Mouse (Mus musculus) heart, postnatal 36 days (tissue): Measurements from ENCODE around the gene Insrr. TPM values are rescaled to one million over a fixed set of nuclear protein-coding genes. Genes with fewer than 3 reads are reported as not detected.
A peak's percentile ranks its signal among the peaks of the same experiment; 100 is the strongest.
"Not testable (repeated sequence)": the region's sequence is repeated elsewhere in the genome, so short reads cannot be mapped to it uniquely, and the experiment has no call there.

Experiments
- DNase-seq, 2 experiments: peaks; one replicate each; pipeline ENCODE4 v3.0.0; 2021 to 2022
- intact Hi-C: fragments of 180-260 bp; cut with DNase I; formaldehyde crosslinking; loops from one replicate; pipeline ENCODE4 v1.15.1; 2025
- total RNA-seq, 2 experiments: library from RNA; stranded (reverse); gene quantifications; 2 replicates each; pipeline ENCODE4 v1.2.3; 2021

The Insrr gene
- total RNA-seq, 2 experiments from 2014 or later = 0.08 TPM; not detected in 1

DNA sequence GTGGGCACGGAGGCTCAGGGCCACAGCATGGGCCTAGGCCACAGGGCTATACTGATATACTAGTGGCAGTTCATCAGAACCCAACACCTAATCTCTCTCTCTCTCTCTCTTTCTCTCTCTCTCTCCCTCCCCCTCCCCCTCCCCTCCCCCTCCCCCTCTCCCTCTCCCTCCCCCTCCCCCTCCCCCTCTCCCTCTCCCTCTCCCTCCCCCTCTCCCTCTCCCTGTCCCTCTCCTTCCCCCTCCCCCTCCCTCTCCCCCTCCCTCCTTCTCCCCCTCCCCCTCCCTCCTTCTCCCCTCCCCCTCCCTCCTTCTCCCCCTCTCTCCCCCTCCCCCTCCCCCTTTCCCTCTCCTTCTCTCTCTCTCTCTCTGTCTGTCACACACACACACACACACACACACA, 27.5 kb downstream of the Insrr start, which contains the start of gene Pear1:
TSS of gene Pear1 (minus strand) at position 101 of the 400 bp plus-strand sequence.
- intact Hi-C loops, DNase-seq: not testable (repeated sequence)

DNA sequence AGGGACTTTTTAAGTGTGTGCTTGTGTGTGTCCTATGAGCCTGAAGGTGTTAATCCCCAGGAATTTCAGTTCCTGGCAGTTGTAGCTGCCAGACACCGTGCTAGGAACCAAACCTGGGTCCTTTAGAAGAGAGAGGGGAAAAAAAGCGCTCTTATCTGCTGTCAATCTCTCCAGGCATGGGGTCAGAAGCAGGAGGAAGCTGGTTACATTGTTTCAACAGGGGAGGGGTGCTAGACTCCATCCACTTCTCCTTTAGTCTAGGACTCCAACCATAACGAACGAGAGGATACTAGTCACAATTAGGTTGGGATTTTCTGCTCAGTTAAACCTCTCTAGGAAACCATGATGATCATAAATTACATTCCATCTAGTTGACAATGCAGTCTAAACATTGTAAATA, 31.7 kb downstream of the Insrr start:
- no peak for DNase-seq
- intact Hi-C loops = no loop called here

DNA sequence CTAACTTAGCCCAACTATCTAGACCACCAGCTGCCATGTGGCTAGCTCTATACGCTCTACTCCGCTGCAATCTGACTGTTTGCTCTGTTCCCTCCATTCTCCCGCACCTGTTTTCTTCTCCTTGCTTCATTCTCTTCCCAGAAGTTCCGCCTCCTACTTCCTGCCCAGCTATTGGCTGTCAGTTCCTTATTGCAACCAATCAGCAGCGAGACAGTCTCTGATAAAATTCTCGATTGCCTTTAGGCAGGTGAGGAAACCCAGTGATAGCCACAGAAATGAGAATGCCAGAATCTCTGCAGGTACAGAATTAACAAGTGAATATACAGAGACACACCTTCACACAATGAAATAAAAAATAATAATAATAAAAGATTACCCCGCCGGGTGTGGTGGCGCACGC, 32.3 kb downstream of the Insrr start:
- no peak for DNase-seq
- intact Hi-C loops = no loop called here

DNA sequence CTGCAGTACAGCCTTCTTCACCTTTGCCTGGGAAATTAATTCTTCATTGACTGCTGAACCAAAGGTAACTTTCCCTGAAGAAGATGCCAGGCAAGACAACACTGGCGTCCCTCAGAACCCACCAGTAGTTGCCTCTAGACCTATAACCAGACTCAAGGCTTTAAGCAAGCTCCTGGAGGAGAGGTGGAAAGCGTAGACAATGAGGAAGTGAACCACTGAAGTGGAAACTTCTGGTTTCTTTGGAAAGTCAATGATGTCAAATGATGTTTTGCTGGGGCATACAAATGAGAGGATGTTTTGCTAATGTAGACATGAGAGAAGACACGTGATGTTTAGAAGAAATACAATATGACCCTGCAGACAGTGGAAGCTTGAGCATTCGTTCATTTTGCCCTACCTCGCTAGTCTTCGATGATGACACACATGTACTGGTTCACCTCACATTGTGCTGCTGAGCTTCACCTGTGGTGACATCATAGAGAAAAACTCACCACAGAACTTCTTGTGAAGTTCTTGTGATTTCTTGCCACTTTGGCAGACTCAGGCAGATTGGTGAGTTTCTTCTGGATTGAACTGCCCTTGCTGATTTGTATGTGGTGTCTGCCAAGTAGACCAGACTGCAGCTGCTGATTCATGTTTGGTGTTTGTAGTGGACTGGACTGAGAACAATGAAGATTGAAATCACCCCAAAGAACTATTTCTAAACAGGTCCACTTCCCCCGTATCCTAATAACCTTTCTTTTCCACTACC, 35.5 kb downstream of the Insrr start:
- DNase-seq = no peak
- intact Hi-C loops = no loop called here

DNA sequence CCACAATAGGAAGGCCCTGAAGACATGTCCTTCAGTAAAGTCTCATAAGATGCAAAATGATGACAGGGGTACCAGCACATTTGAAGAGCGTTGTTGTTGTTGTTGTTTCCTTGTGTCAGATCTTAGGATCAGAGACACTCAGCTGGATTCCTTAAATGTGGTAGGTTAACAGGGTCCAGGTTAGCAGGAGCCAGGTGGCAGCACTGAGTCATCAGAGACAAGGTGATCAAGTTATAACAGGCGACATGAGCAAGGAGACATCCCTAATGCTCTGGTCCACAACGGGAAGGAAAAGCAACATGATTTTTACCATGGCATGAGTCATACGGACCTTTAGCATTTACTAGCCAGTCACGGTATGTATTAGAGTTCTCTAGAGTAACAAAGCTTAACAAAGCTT, 36.7 kb downstream of the Insrr start:
- intact Hi-C loops = no loop called here
- DNase-seq = no peak

DNA sequence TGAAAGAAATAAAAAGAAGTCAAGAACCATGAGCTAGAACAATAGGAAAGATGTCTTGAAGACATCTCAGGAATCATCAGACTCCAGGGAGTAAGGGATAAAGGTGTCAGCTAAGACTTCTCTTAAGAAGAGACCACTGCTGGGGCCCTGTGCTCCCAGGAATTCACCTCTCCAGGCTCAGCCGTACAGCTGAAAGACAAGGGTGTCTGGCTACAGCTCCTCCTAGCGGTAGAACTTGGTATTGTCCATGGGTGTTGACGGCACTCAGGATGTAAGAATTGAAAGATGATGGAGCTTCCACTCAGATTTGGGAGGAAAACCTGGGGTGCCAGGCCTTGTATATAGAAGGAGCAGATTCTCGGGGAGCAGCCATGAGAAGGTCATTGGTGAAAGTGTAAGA, 41.9 kb downstream of the Insrr start:
- intact Hi-C loops = loop anchor here (1.0 to 2.0 kb wide), 3 partner anchors 22 to 66 kb away; partner anchors contain the start of gene Insrr
- peak; percentile 79 to 87 for DNase-seq

DNA sequence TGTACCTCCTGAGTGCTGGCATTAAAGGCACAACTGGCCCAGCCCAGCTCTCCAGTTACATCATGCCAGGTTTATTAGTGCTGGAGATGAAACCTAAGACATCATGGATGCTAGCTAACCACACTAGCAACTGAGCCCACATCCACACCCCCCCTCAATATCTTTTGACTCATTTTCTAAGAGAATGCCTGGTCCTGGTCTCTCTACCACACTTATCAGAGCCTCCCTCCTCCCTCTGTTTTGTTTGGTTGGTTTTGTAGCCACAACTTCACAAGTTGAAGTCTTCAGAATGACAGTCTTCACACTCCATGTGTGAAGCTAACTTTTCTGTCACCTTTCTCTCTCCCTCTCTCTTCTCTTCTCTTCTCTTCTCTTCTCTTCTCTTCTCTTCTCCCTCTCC, 44.1 kb downstream of the Insrr start:
- intact Hi-C loops = no loop called here
- DNase-seq = no peak

DNA sequence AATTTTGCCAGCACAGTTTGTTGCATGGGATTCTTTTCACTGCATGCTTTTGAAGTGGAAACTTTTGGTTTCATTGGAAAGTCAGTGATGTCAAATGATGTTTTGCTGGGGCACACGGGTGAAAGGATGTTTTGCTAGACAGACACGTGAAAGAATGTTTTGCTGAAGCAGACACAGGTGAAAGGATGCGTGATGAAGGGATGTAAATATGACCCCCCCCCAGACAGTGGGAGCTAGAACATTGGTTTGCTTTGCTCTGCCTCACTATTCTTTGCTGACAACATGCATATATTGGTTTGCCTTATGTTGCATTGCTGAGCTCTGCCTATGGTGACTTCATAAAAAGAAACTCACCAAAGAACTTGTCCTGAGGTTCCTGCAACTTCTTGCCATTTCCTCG, 48.2 kb downstream of the Insrr start:
- no peak for DNase-seq
- intact Hi-C loops = no loop called here

DNA sequence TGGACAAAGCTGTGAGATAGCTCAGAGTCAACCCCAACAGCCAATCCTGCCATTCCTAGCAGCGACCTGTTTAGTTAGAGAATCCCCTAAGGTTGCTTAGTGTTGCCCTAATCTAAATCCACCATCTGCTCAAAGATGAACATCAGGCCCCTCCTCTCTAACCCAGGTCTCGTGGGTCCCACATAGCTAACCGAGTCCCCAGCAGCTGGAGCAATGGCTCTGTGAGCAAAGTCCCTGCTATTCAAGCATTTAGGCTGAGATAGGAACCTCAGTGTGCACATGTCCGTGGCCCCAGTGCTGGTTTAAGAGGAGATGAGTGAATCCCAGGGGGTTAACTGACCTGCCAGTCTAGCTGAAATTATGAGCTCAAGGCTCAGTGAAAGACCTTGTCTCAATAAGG, 49.4 kb downstream of the Insrr start:
- DNase-seq = no peak
- intact Hi-C loops = no loop called here

DNA sequence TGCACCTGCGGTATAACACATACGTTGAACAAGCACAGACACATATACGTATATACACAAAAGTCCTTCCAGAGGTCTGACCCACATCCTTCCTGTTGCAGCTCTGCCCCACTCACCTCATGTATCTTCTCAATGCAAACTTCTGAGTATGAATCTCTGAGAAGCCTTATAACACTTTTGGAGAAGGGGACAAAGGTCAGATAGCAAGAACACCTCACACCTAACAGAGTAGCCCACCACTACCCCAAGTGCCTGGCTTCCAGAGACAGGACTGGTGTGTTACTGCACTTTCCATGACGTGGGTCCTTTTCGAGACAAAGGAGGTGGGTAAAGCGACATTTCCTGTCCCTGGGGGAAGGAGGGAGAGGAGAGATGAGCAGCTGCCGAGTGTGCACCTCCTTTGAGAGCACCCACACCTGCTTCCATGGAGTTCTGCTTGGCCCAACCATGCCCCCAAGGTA, 49.9 kb downstream of the Insrr start, which contains the start of gene Sh2d2a:
TSS of gene Sh2d2a (plus strand) at position 106 of the 461 bp plus-strand sequence.
- intact Hi-C loops = no loop called here

DNA sequence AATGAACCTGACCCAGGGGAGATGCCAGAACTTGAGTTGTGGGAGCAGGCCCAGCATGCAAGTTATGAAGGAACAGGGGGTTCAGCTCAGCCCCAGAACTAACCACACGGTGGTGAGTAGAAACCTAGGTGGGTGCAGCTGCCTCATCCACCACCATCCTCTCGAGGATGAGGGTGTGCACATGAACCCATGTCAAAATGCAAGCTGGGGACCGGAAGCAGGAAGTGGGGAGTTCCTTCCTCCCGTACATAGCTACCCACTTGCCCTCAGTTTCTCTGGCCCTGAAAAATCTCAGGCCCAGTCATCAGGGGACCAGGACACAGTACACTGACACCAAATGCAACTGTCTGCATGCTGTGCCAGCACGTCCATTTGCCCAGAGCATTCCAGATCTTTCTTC, 50.9 kb downstream of the Insrr start:
- no peak for DNase-seq
- intact Hi-C loops = no loop called here

More for the DNA sequence above, 49.9 kb downstream of the Insrr start, which contains the start of gene Sh2d2a:
- no peak for DNase-seq

DNA sequence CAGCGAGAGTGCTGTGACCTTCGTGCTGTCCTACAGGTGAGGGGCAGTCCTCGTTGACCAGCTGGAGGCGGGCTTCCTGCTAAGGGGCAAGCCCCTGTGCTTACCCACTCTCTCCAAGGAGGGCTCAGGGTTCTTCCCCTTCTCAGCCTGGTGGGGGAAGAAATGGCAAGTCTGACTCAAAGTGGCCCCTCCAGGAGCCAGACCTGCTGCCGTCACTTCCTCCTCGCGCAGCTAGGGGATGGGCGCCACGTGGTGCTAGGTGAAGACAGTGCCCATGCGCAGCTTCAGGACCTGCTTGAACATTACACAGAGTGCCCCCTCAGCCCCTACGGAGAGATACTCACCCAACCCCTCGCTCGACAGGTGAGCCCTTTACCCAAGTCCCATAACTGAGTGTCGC, 52.4 kb downstream of the Insrr start:
- no peak for DNase-seq
- intact Hi-C loops = no loop called here

DNA sequence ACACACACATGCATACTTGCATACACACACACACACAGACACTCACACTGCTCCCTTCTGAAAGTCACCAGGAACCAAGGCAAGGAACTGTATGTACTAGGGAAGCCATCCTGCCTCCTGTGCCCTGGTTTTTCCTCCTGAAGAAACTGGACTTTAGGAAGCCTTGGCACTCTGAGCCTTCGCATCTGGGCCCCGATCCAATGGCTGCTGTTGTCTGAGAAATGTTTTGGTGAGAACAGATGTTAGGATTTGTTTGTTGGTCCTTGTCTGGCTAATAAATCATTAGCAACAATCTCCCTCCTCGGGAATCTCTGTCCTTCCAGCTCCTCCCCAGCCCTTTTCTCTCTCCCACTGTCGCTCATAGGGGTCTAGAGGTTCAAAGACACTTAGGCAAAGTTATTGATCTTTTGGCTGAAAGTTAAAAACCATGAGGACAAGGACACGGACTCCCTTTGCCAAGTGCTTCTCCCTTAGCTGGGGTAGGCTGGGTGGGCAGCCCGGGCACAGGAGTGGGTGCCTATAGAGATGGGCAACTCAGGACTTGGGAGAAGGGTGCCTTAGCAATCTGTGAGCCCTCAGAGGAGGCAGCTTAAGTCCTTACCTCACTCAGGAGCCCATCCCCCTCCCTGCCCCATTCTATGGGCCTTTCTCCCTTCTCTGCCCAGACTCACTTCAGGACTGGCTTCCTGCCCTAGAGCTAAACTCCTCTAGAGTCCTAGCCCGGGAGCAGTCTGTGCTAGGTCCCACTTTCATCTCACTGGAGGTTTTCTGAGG, 58.2 kb downstream of the Insrr start:
- intact Hi-C loops = loop anchor here (5.0 kb wide), 1 partner anchor 58 kb away; the partner anchor contains the start of genes Insrr and Ntrk1
- DNase-seq = peak; percentile 18 to 29

DNA sequence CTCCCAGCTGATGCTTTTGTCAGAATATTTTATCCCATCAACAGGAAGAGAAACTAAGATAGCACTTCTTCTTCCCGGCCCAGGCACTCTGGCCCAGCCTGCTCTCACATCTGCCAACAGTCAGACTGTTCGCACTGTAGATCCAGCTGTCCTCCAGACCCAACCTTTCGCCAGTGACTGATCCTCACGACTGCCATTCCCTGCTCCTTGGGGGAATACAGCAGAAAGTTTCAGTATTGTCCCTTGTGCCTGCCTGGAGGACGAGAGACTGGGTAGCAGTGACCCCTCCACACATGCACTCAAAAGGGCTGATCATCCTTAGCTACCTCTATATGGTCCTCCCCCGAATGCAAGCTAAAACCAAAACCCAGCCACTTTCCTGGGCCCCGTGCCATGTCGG, 59.2 kb downstream of the Insrr start:
- DNase-seq = peak; percentile 23 to 41
- intact Hi-C loops = loop anchor here (5.0 kb wide), 1 partner anchor 59 kb away; the partner anchor contains the start of genes Insrr and Ntrk1

DNA sequence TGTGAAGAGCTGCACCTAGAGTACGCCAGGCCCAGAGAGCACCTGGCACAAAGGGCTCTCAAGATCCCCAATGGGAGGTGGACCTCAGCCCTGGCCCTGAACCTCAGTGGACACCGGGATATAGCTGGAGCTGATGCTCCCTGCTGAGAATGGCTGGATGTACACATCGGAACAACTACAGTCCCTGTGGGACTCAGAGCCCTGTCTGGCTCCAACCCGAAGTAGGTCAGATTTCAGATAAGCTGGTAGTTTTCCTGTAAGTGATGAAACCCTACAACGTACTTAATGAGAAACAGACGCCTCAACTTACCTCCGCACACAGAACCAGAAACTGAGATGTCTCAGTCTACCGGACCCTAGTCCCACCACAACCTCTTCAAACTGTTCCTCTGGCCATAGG, 60.9 kb downstream of the Insrr start:
- intact Hi-C loops = loop anchor here (5.0 kb wide), 1 partner anchor 60 kb away; the partner anchor contains the start of genes Insrr and Ntrk1
- no peak for DNase-seq

DNA sequence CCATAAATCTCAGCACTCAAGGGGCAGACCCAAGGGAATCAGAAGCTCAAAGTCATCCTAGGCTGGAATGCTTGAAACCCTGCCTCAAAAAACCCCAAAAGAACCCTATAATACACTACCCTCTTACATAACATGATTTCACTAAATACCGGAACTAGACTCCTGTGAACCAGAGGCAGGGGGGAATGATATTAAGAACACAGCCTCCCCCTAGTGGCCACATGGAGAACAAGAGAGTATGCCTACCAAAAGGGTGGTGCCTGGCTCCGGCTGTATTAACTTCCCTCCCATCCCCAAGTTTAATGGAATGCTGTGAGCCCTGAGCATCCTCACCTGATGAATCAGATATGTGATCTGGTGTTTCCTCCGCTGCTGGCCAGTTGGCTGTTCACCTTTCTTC, 63.1 kb downstream of the Insrr start:
- DNase-seq = peak; percentile 60 to 64
- intact Hi-C loops = loop anchor here (5.0 kb wide), 1 partner anchor 63 kb away; the partner anchor contains the start of genes Insrr and Ntrk1

DNA sequence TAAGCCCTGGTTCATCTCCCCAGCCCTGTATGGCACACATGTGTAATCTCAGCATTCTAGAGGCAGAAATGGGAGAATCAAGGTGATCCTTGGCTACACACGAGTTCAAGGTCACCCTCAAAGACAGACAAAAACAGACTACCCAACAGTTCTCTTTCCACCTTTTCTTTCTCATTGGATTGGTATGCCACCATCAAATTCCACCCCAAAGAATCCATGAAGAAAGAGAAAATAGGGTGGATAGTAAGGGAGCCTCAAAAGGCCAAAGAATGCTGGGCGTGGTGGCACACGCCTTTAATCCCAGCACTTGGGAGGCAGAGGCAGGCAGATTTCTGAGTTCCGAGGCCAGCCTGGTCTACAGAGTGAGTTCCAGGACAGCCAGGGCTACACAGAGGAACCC, 67.4 kb downstream of the Insrr start:
- DNase-seq, intact Hi-C loops: not testable (repeated sequence)
